Mouse (Mus musculus): ENCODE results near the gene Trpm8. TPM values are rescaled to one million over a fixed set of nuclear protein-coding genes. Genes with fewer than 3 reads are reported as not detected.
A peak's percentile ranks its signal among the peaks of the same experiment; 100 is the strongest.

Trpm8 gene
- polyA plus RNA-seq, 1 experiment from 2014 or later, result not detected

DNA sequence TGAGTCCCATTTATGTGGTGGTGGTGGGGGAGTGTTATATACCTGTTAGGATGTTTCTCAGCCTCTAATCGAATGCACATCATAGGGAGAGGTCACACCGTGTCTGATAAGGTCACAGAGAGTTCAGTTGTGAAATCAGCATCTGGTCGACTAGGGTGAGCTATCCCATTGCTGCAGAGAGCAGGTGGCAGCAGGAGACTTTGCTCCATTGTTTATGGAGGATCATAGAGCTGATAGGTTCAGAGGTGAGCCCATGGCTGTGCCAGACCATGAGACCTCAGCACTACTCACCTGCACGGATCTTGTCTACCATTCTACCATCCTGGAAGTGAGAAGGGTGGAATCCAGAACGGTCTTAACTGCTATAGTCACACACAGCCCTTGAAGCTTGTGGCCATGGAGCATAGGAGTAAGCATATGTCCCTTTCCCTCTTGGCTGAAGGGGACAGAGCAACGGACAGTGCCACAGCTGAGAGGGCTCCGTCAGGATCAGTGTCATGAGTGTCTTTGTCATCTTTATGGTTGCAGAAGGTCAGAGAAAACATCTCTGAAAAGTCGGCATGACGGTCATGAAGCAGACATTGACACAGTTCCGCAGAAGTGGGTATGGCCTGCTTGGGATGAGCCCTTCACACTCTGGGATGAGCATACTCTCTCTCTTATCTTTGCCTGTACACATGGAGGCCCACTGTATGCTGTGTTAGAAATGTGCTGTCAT, 6.9 kb downstream of the Trpm8 start:
- Histone ChIP-seq H3K27ac (ENCODE audit: low read length) (no peak overlapping the region), H3K36me3 (ENCODE audit: control insufficient read depth, insufficient read depth) (no peaks in the 10 kb centered on the region), H3K9me3 (replicated peaks; ENCODE audit: control insufficient read depth, low read length) (no peaks in the 10 kb centered on the region), H3K4me3 (ENCODE audit: low read depth, low read length) (no peak overlapping the region), H3K27me3 (ENCODE audit: control insufficient read depth, insufficient read depth, low read depth, low read length) (no peaks in the 10 kb centered on the region), H3K9ac (ENCODE audit: low read depth, low read length) (no peak overlapping the region), H3K4me1 (ENCODE audit: control insufficient read depth, low read depth, low read length) (peaks cover 2% of the 10 kb centered on the region; the same call in 1 of the 2 replicates), H3K4me2 (ENCODE audit: low read depth, low read length) (no peak overlapping the region)
- peak; percentile 58 for ATAC-seq (ENCODE audit: low read depth)
- 46% methylated on average over 10 of the region's 10 CpGs for WGBS (ENCODE audit: insufficient replicate concordance)

DNA sequence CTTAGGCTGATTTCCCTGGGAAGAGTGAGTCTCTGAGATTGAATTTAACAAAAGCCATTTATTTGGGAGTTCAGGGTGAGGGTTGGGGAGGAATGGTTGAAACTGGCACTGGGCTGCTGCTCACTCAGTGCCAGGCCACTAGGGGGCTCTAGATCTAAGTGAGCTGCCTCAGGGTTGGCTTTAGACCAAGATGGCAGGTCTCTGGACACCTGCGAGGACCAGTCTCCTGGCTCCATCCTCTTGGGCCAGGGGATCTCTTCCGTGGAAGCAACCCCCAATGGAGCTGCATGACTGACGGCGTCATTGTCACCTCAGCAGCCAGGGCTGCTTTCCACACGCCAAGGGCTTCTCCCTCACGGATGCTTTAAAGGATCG, 7.5 kb downstream of the Trpm8 start:
- Histone ChIP-seq H3K4me2 (ENCODE audit: low read depth, low read length) (no peak overlapping the region), H3K9me3 (replicated peaks; ENCODE audit: control insufficient read depth, low read length) (no peaks in the 10 kb centered on the region), H3K4me3 (ENCODE audit: low read depth, low read length) (no peak overlapping the region), H3K27me3 (ENCODE audit: control insufficient read depth, insufficient read depth, low read depth, low read length) (no peaks in the 10 kb centered on the region), H3K27ac (ENCODE audit: low read length) (no peak overlapping the region), H3K4me1 (ENCODE audit: control insufficient read depth, low read depth, low read length) (no peaks in the 10 kb centered on the region), H3K9ac (ENCODE audit: low read depth, low read length) (no peak overlapping the region), H3K36me3 (ENCODE audit: control insufficient read depth, insufficient read depth) (no peaks in the 10 kb centered on the region)
- no peak for ATAC-seq (ENCODE audit: low read depth)
- 57% methylated on average over 7 of the region's 7 CpGs for WGBS (ENCODE audit: insufficient replicate concordance)

DNA sequence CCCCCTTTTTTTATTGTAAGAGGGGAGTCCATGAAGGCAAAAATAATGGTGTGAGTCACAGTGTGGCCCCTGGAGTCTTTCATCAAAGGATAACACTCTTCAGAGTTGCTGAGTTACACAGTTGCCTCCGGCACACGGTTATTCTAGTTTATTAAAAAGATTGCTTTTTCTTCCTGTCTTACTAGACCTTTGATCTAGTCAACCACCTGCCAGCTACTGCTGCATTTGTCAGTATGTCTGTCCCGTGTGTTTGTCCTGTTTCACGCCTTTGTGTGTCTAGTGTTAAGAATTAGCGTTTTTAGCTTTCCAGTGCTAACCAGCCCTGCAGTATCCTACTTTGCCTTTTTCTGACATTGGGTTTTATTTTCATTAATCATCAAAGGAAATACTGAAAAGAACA, 8.2 kb downstream of the Trpm8 start:
- Histone ChIP-seq H3K36me3 (ENCODE audit: control insufficient read depth, insufficient read depth) (no peaks in the 10 kb centered on the region), H3K27ac (ENCODE audit: low read length) (no peak overlapping the region), H3K9ac (ENCODE audit: low read depth, low read length) (no peak overlapping the region), H3K4me3 (ENCODE audit: low read depth, low read length) (no peak overlapping the region), H3K4me2 (ENCODE audit: low read depth, low read length) (no peak overlapping the region), H3K4me1 (ENCODE audit: control insufficient read depth, low read depth, low read length) (no peaks in the 10 kb centered on the region), H3K9me3 (replicated peaks; ENCODE audit: control insufficient read depth, low read length) (no peaks in the 10 kb centered on the region), H3K27me3 (ENCODE audit: control insufficient read depth, insufficient read depth, low read depth, low read length) (no peaks in the 10 kb centered on the region)
- 47% methylated on average over 5 of the region's 5 CpGs for WGBS (ENCODE audit: insufficient replicate concordance)
- no peak for ATAC-seq (ENCODE audit: low read depth)

DNA sequence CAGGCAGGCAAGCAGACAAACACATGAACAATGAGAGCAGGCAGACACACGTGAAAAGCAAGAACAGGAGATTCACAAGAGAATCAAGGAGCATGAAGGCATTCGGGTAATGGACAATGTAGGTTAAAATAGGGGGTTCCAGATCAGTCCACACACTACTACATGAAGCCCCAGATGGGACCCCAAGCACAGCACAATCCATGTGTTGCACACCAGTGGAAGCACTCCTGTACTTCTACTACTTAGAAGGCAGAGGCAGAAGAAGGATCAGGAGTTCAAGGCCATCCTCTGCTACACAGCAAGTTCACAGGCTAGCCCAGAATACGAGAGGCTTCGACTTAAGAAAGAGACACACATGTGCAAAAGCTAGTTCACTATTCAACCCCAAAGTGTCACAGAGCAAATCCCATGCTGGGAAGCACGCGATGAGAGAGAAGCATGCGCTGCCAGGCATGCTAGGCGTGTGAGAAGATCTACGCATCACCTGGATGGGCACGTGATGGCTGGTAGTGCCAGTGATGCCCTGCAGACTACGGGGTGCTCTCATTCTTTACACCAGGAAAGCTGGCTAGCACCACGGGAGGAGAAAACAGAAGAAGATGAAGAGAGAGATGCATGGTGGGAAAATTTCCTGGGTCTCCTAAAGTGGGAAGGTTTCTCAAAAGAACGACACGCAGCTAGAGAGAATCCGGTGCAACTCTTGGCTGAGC, 8.8 kb downstream of the Trpm8 start:
- H3K27ac ChIP-seq (ENCODE audit: low read length), result no peak overlapping the region
- no peak for ATAC-seq (ENCODE audit: low read depth)
- WGBS (ENCODE audit: insufficient replicate concordance), result 66% methylated on average over 15 of the region's 15 CpGs

DNA sequence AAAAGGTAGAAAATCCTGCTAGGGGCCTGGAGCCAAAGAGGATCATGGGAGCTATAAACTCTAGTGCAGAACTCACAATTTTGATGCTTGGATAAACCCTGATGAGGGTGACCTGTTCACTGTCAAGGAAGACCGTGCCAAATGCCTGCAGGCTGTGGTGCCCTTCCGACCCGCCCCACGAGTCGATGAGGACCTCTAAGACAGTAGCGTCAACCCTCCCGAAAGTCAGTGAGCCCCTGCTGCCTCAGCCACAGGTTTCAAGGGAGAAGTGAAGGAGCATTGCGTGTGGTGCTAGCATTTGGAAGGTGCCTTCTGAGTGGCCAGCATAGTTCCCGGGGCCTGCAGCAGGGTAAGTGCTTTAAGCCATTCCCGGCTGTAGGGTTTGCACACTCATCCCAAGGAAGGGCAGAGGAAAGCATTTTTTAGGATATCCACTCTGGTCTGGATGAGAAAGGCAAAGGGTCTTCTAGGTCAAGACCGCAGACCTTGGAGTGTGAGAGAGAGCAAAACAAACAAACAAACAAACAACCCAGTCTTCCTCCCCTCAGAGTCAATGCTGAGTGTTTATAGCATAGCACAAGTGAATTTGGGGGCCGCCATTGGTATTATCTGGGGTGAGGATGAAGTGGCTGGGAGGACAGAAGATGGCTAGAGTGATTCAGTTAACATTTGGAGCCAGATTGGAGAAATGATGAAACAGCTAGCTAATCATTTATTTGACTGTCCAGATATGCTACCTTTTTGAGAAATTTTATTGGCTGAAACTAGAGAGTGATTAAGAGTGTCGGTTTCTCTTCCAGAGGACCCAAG, 9.6 kb downstream of the Trpm8 start:
- ATAC-seq (ENCODE audit: low read depth), result no peak
- Histone ChIP-seq H3K9me3 (replicated peaks; ENCODE audit: control insufficient read depth, low read length) (no peaks in the 10 kb centered on the region), H3K36me3 (ENCODE audit: control insufficient read depth, insufficient read depth) (no peaks in the 10 kb centered on the region), H3K9ac (ENCODE audit: low read depth, low read length) (no peak overlapping the region), H3K27me3 (ENCODE audit: control insufficient read depth, insufficient read depth, low read depth, low read length) (no peaks in the 10 kb centered on the region), H3K4me1 (ENCODE audit: control insufficient read depth, low read depth, low read length) (no peaks in the 10 kb centered on the region), H3K4me3 (ENCODE audit: low read depth, low read length) (no peak overlapping the region), H3K27ac (ENCODE audit: low read length) (no peak overlapping the region), H3K4me2 (ENCODE audit: low read depth, low read length) (no peak overlapping the region)
- 57% methylated on average over 13 of the region's 13 CpGs for WGBS (ENCODE audit: insufficient replicate concordance)

More for the DNA sequence above, 8.8 kb downstream of the Trpm8 start:
- Histone ChIP-seq H3K4me1 (ENCODE audit: control insufficient read depth, low read depth, low read length) (no peaks in the 10 kb centered on the region), H3K9me3 (replicated peaks; ENCODE audit: control insufficient read depth, low read length) (no peaks in the 10 kb centered on the region), H3K36me3 (ENCODE audit: control insufficient read depth, insufficient read depth) (no peaks in the 10 kb centered on the region), H3K4me3 (ENCODE audit: low read depth, low read length) (no peak overlapping the region), H3K4me2 (ENCODE audit: low read depth, low read length) (no peak overlapping the region), H3K9ac (ENCODE audit: low read depth, low read length) (no peak overlapping the region), H3K27me3 (ENCODE audit: control insufficient read depth, insufficient read depth, low read depth, low read length) (no peaks in the 10 kb centered on the region)

DNA sequence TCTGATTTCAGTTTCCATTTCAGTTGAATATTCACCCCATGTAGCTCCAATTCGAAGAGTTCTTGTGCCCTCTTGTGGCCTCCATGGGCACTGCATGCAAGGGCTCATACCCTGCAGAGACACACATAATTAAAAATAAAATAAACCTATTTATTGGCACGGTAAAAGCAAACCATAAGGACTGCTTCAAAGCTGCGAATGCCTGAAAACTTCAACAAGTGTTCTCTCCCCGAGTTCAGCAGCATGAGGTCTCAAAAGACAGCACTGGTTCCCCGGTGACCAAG, 10.2 kb downstream of the Trpm8 start:
- H3K9ac ChIP-seq (ENCODE audit: low read depth, low read length), result no peak overlapping the region
- no peaks in the 10 kb centered on the region for H3K9me3 ChIP-seq (replicated peaks; ENCODE audit: control insufficient read depth, low read length)
- no peaks in the 10 kb centered on the region for H3K27me3 ChIP-seq (ENCODE audit: control insufficient read depth, insufficient read depth, low read depth, low read length)
- H3K4me3 ChIP-seq (ENCODE audit: low read depth, low read length), result no peak overlapping the region
- no peak for ATAC-seq (ENCODE audit: low read depth)
- no peaks in the 10 kb centered on the region for H3K36me3 ChIP-seq (ENCODE audit: control insufficient read depth, insufficient read depth)
- no peaks in the 10 kb centered on the region for H3K4me1 ChIP-seq (ENCODE audit: control insufficient read depth, low read depth, low read length)
- H3K4me2 ChIP-seq (ENCODE audit: low read depth, low read length), result no peak overlapping the region
- 22% methylated on average over 5 of the region's 5 CpGs for WGBS (ENCODE audit: insufficient replicate concordance)
- no peak overlapping the region for H3K27ac ChIP-seq (ENCODE audit: low read length)

DNA sequence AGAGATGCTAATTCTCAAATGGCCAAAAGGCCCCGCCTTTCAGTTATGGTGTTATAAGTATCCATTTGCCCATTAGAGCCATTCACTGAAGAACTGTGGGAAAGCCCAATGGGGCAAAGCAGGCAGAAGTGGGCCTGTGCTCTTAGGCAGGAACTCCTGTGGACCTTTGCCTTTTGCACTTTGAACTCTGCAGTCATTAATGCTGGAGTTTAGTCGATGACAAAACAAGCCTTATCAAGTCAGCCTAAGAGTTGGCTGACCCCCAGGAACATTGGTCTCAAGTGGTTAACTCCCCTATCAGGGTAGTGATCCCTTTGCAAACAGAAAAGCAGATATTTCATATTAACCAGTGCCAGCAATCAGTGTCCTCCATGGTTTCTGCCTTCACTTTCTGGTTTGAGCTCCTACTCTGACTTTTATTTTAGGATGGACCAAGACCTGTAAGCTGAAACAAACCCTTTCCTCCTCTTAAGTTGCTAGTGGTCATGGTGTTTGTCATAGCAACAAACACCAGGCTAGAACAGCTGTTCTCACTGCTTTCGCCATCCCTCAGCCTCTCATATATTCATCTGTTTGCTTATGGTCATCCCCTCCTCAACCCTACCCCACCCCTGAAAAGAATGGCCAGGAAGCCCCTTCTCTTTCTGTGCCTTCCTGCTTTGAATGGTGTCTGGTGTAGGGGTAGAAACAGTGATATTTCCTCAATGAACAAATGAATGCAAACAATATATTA, 10.8 kb downstream of the Trpm8 start:
- Histone ChIP-seq H3K4me1 (ENCODE audit: control insufficient read depth, low read depth, low read length) (no peaks in the 10 kb centered on the region), H3K27me3 (ENCODE audit: control insufficient read depth, insufficient read depth, low read depth, low read length) (no peaks in the 10 kb centered on the region), H3K9me3 (replicated peaks; ENCODE audit: control insufficient read depth, low read length) (no peaks in the 10 kb centered on the region), H3K4me2 (ENCODE audit: low read depth, low read length) (no peak overlapping the region), H3K36me3 (ENCODE audit: control insufficient read depth, insufficient read depth) (no peaks in the 10 kb centered on the region), H3K9ac (ENCODE audit: low read depth, low read length) (no peak overlapping the region), H3K4me3 (ENCODE audit: low read depth, low read length) (no peak overlapping the region), H3K27ac (ENCODE audit: low read length) (no peak overlapping the region)
- WGBS (ENCODE audit: insufficient replicate concordance), result 23% methylated on average over 3 of the region's 3 CpGs
- ATAC-seq (ENCODE audit: low read depth), result peak; percentile 39

DNA sequence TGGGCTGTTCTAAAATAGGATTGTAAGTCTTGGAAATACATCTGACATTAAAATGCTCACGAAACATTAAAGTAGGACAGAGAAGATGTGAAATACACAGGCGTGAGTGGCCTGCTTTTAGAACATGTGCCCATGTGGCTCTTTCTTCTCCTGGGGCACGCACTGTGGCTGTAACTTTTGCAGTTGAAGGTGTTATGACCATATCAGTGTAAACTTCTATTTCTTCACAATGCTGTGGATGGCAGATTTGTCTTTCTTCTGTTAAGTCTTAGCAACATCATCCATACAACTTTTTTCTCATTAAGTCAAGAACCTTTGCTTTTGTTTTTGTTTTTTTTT, 11.3 kb downstream of the Trpm8 start:
- ATAC-seq (ENCODE audit: low read depth), result no peak
- Histone ChIP-seq H3K9ac (ENCODE audit: low read depth, low read length) (no peak overlapping the region), H3K9me3 (replicated peaks; ENCODE audit: control insufficient read depth, low read length) (no peaks in the 10 kb centered on the region), H3K4me3 (ENCODE audit: low read depth, low read length) (no peak overlapping the region), H3K27me3 (ENCODE audit: control insufficient read depth, insufficient read depth, low read depth, low read length) (no peaks in the 10 kb centered on the region), H3K27ac (ENCODE audit: low read length) (no peak overlapping the region), H3K36me3 (ENCODE audit: control insufficient read depth, insufficient read depth) (no peaks in the 10 kb centered on the region), H3K4me1 (ENCODE audit: control insufficient read depth, low read depth, low read length) (no peaks in the 10 kb centered on the region), H3K4me2 (ENCODE audit: low read depth, low read length) (no peak overlapping the region)
- WGBS (ENCODE audit: insufficient replicate concordance), result 46% methylated on average over 3 of the region's 3 CpGs
